Mouse (Mus musculus): ENCODE results near the gene Nfkbib. TPM values are rescaled to one million over a fixed set of nuclear protein-coding genes. Genes with fewer than 3 reads are reported as not detected.

Nfkbib gene
- total and polyA plus RNA-seq, 2 experiments from 2014 or later: 3.5 to 26.7 TPM

GRCm38 (mm10) chr7:28749935-28750334 lies 17.4 kb downstream of the Nfkbib start:
- no peak for TF ChIP-seq CTCF (IDR thresholded peaks at IDR 0.05; ENCODE audit: low read depth)
- TF ChIP-seq EP300 (IDR thresholded peaks at IDR 0.05; ENCODE audit: low read depth): no peak
- Histone ChIP-seq H3K9ac (replicated peaks; ENCODE audit: low read depth, low read length) (no peak overlapping the region), H3K4me1 (ENCODE audit: control insufficient read depth, insufficient read depth) (no peaks in the 10 kb centered on the region), H3K9me3 (replicated peaks; ENCODE audit: control insufficient read depth, low read length) (no peaks in the 10 kb centered on the region), H3K4me2 (ENCODE audit: low read depth, low read length) (no peak overlapping the region), H3K27me3 (ENCODE audit: control insufficient read depth, insufficient read depth, low read length) (no peaks in the 10 kb centered on the region), H3K36me3 (replicated peaks; ENCODE audit: control insufficient read depth, insufficient read depth, low read length) (peaks cover 22% of the 10 kb centered on the region; the same call in 1 of the 2 replicates), H3K4me3 (ENCODE audit: low read depth, low read length) (no peak overlapping the region), H3K27ac (ENCODE audit: low read depth) (no peak overlapping the region)
- DNase-seq (ENCODE audit: low spot score) (no peak), ATAC-seq (ENCODE audit: insufficient read depth, low read depth) (no peak)
- WGBS: 92% methylated on average over 7 of the region's 7 CpGs

GRCm38 (mm10) chr7:28741709-28742438 lies 25.4 kb downstream of the Nfkbib start, which contains the start of the genes Mrps12 and Sars2:
TSS of gene Mrps12 (minus strand) at chr7:28741820.
TSS of gene Sars2 (plus strand) at chr7:28741992.
- Histone ChIP-seq H3K27me3 (ENCODE audit: control insufficient read depth, insufficient read depth, low read length) (no peaks in the 10 kb centered on the region), H3K36me3 (replicated peaks; ENCODE audit: control insufficient read depth, insufficient read depth, low read length) (peaks cover 27% of the 10 kb centered on the region), H3K4me1 (ENCODE audit: control insufficient read depth, insufficient read depth) (peaks cover 13% of the 10 kb centered on the region), H3K9me3 (replicated peaks; ENCODE audit: control insufficient read depth, low read length) (no peaks in the 10 kb centered on the region), H3K9ac (replicated peaks; ENCODE audit: low read depth, low read length) (peak within 1 kb of the TSS; percentile 80), H3K27ac (ENCODE audit: low read depth) (peak within 1 kb of the TSS; percentile 94), H3K4me2 (ENCODE audit: low read depth, low read length) (peak within 1 kb of the TSS; percentile 96), H3K4me3 (ENCODE audit: low read depth, low read length) (peak within 1 kb of the TSS; percentile 93)
- ATAC-seq (ENCODE audit: insufficient read depth, low read depth) (peak; percentile 96), DNase-seq (ENCODE audit: low spot score) (peak; percentile 100)
- peak; percentile 33; the same call in 1 of the 2 replicates for TF ChIP-seq EP300 (IDR thresholded peaks at IDR 0.05; ENCODE audit: low read depth)
- peak; percentile 87 for TF ChIP-seq CTCF (IDR thresholded peaks at IDR 0.05; ENCODE audit: low read depth)
- WGBS: under 1% methylated on average over 39 of the region's 39 CpGs

GRCm38 (mm10) chr7:28741368-28741708 lies 26.0 kb downstream of the Nfkbib start:
- peaks cover 13% of the 10 kb centered on the region for H3K4me1 ChIP-seq (ENCODE audit: control insufficient read depth, insufficient read depth)
- TF ChIP-seq CTCF (IDR thresholded peaks at IDR 0.05; ENCODE audit: low read depth) (no peak), EP300 (IDR thresholded peaks at IDR 0.05; ENCODE audit: low read depth) (no peak)
- H3K9ac ChIP-seq (replicated peaks; ENCODE audit: low read depth, low read length): peak overlapping the region; percentile 80
- ATAC-seq (ENCODE audit: insufficient read depth, low read depth) (0 out of 2 replicates have a peak, but pooled peaks have one; percentile 8), DNase-seq (ENCODE audit: low spot score) (no peak)
- H3K4me3 ChIP-seq (ENCODE audit: low read depth, low read length): peak overlapping the region; percentile 93
- H3K36me3 ChIP-seq (replicated peaks; ENCODE audit: control insufficient read depth, insufficient read depth, low read length): peaks cover 29% of the 10 kb centered on the region
- H3K27me3 ChIP-seq (ENCODE audit: control insufficient read depth, insufficient read depth, low read length): no peaks in the 10 kb centered on the region
- peak overlapping the region; percentile 96 for H3K4me2 ChIP-seq (ENCODE audit: low read depth, low read length)
- H3K9me3 ChIP-seq (replicated peaks; ENCODE audit: control insufficient read depth, low read length): no peaks in the 10 kb centered on the region
- WGBS: 1% methylated on average over 13 of the region's 13 CpGs
- H3K27ac ChIP-seq (ENCODE audit: low read depth): peak overlapping the region; percentile 94

GRCm38 (mm10) chr7:28740949-28741348 lies 26.4 kb downstream of the Nfkbib start:
- Histone ChIP-seq H3K36me3 (replicated peaks; ENCODE audit: control insufficient read depth, insufficient read depth, low read length) (peaks cover 28% of the 10 kb centered on the region), H3K9ac (replicated peaks; ENCODE audit: low read depth, low read length) (peak overlapping the region; percentile 80), H3K4me1 (ENCODE audit: control insufficient read depth, insufficient read depth) (peaks cover 13% of the 10 kb centered on the region), H3K4me2 (ENCODE audit: low read depth, low read length) (peak overlapping the region; percentile 96), H3K27me3 (ENCODE audit: control insufficient read depth, insufficient read depth, low read length) (no peaks in the 10 kb centered on the region), H3K4me3 (ENCODE audit: low read depth, low read length) (peak overlapping the region; percentile 93), H3K27ac (ENCODE audit: low read depth) (peak overlapping the region; percentile 94), H3K9me3 (replicated peaks; ENCODE audit: control insufficient read depth, low read length) (no peaks in the 10 kb centered on the region)
- 26% methylated on average over 9 of the region's 9 CpGs for WGBS
- no peak for ATAC-seq (ENCODE audit: insufficient read depth, low read depth)
- DNase-seq (ENCODE audit: low spot score): no peak
- TF ChIP-seq EP300 (IDR thresholded peaks at IDR 0.05; ENCODE audit: low read depth) (no peak), CTCF (IDR thresholded peaks at IDR 0.05; ENCODE audit: low read depth) (no peak)

DNA sequence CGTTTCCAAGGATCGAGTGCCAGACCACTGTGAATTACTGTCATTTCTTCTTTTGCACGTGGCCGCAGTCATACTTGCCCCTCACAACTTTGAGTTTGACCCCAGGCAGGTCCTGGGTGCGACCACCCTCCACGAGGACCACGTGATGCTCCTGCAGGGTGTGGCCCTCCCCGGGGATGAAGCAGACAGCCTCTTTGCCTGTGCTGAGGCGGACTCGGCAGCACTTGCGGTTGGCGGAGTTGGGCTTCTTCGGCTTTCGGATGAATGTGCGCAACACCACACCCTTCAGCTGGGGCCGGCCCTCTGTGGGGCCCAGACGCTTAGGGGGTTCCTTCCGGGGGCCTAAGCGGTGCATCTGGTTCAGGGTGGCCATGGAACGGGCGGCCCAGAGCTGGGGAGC lies 27.5 kb downstream of the Nfkbib start:
- Histone ChIP-seq H3K4me2 (ENCODE audit: low read depth, low read length) (no peak overlapping the region), H3K4me1 (ENCODE audit: control insufficient read depth, insufficient read depth) (peaks cover 13% of the 10 kb centered on the region), H3K27ac (ENCODE audit: low read depth) (no peak overlapping the region), H3K9ac (replicated peaks; ENCODE audit: low read depth, low read length) (no peak overlapping the region), H3K4me3 (ENCODE audit: low read depth, low read length) (no peak overlapping the region), H3K36me3 (replicated peaks; ENCODE audit: control insufficient read depth, insufficient read depth, low read length) (peaks cover 19% of the 10 kb centered on the region), H3K27me3 (ENCODE audit: control insufficient read depth, insufficient read depth, low read length) (no peaks in the 10 kb centered on the region), H3K9me3 (replicated peaks; ENCODE audit: control insufficient read depth, low read length) (no peaks in the 10 kb centered on the region)
- ATAC-seq (ENCODE audit: insufficient read depth, low read depth) (no peak), DNase-seq (ENCODE audit: low spot score) (no peak)
- WGBS: 96% methylated on average over 21 of the region's 21 CpGs
- no peak for TF ChIP-seq EP300 (IDR thresholded peaks at IDR 0.05; ENCODE audit: low read depth)
- TF ChIP-seq CTCF (IDR thresholded peaks at IDR 0.05; ENCODE audit: low read depth): no peak

Data from heart, postnatal 0 days (tissue).